Mouse (Mus musculus): ENCODE data around the gene C130050O18Rik. TPM values are rescaled to one million over a fixed set of nuclear protein-coding genes. Genes with fewer than 3 reads are reported as not detected.

C130050O18Rik gene
- total RNA-seq (2014; rRNA removed) (1.1 TPM in 1 of 2 replicates, not detected in the other), polyA plus RNA-seq (2015; fragmentation: Nextera tagmentation; extraction: Ambion mirVana) (0.34 TPM in 1 of 2 replicates, not detected in the other)

DNA sequence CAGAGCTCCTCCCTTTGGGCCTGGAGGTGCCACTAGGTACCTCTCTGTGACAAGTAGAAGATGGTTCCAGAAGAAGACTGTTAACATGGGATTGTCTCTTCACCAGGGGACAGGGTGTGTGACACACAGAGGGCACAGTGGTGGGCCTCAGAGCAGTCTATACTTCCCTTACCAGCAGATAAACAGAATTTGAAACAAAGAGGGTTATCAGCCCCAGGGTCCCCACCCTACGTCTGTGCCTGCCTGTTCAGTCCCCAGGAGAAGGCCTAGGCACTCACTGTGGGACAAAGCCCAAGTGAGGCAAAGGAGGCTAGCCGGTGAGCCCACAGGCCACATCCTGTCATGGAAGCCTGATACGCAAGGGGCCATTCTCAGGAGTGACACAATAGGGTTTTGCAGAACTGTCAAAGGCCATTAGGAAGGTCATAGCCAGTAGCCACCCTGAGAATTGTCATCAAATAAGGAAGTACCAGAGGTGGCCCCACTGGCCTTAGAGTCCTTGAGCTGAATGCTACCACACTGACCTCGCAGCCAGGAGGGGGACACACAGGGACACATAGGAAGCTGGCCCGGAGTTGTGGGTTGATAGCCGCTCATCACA lies at the start of gene C130050O18Rik:
C130050O18Rik (plus strand) TSS at position 480 of the 601 bp plus-strand sequence.
- Histone ChIP-seq H3K4me3 (ENCODE audit: low read length) (no peak within 1 kb of the TSS), H3K4me2 (ENCODE audit: low read depth, low read length) (no peak within 1 kb of the TSS), H3K27me3 (ENCODE audit: insufficient read depth, low read length) (no peaks in the 10 kb centered on the region), H3K4me1 (ENCODE audit: insufficient read depth, low read length) (0 out of 2 replicates have a peak, but pooled peaks cover 5% of the 10 kb centered on the region), H3K27ac (no peak within 1 kb of the TSS; the same call in 1 of the 2 replicates), H3K9me3 (ENCODE audit: low read length) (no peaks in the 10 kb centered on the region), H3K36me3 (ENCODE audit: insufficient read depth, low read length) (no peaks in the 10 kb centered on the region), H3K9ac (replicated peaks; ENCODE audit: low read length) (no peak within 1 kb of the TSS)
- TF ChIP-seq CTCF (IDR thresholded peaks at IDR 0.05; ENCODE audit: low read depth), result no peak
- ATAC-seq, result no peak
- DNase-seq (ENCODE audit: low spot score), result no peak
- 85% methylated on average over 6 of the region's 6 CpGs for WGBS

DNA sequence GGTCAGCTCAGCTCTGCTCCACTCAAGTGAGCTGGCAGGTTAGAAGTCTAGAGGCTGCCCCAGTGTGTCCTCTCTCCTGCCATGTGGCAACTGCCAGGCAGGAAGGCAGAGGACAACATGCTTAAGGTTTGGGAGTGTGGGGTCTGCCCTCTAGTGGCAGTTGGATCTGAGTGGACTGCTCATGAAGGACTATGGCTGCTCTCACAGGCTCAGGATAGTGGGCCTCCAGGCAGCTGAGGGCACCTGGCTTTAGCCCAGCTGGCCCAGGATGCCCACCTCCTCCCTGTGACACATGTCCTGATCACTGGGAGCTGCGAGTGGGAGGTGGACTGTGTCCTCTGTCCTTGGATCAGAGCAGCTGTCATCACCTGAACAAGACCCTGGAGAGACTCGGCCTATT lies 46.4 kb upstream of the C130050O18Rik start:
- DNase-seq (ENCODE audit: low spot score), result peak; percentile 64
- H3K4me1 ChIP-seq (ENCODE audit: insufficient read depth, low read length), result no peaks in the 10 kb centered on the region
- TF ChIP-seq CTCF (IDR thresholded peaks at IDR 0.05; ENCODE audit: low read depth), result peak; percentile 78
- no peak overlapping the region for H3K9ac ChIP-seq (replicated peaks; ENCODE audit: low read length)
- no peak overlapping the region for H3K4me3 ChIP-seq (ENCODE audit: low read length)
- H3K27me3 ChIP-seq (ENCODE audit: insufficient read depth, low read length), result no peaks in the 10 kb centered on the region
- no peaks in the 10 kb centered on the region for H3K9me3 ChIP-seq (ENCODE audit: low read length)
- H3K36me3 ChIP-seq (ENCODE audit: insufficient read depth, low read length), result no peaks in the 10 kb centered on the region
- peak; percentile 57 for ATAC-seq
- 80% methylated on average over 2 of the region's 2 CpGs for WGBS
- no peak overlapping the region for H3K4me2 ChIP-seq (ENCODE audit: low read depth, low read length)
- H3K27ac ChIP-seq, result no peak overlapping the region

DNA sequence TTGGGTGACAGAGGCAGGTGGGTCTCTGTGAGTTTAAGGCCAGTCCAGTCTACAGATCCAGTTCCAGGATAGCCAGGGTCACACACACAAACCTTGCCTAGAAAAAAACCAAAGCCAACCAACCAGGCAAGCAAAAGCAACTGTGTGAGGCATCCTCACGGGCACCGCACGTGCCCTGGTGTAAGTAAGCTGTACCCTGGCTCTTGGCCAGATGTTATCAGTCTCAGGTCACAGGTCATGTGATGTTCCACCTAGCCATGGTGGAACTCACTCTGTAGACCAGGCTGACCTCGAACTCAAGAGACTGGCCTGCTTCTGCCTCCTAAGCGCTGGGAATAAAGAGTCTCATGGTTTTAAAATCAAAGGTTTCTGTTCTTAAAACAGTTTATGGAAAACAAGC lies 45.8 kb upstream of the C130050O18Rik start:
- H3K36me3 ChIP-seq (ENCODE audit: insufficient read depth, low read length), result no peaks in the 10 kb centered on the region
- 84% methylated on average over 5 of the region's 5 CpGs for WGBS
- no peak for ATAC-seq

DNA sequence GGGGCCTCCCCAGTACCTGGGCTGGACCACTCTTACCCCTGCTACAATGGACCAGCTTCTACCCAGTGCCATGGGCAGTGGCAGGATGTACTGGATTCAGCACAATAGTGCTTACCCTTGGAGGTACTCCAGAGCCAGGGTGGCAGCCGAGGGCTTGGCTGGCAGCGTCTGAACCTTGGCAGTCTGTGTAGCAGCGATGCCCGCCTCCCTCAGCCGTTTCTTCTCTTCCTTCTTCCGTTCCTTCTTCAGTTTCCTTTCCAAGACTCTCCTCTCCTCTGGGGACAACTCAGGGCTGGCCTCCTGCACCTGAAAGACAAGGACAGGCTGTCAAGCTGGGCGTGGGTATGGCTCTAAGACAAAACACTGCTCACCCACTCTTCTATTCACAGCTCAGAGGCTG lies 41.2 kb upstream of the C130050O18Rik start:
- no peak overlapping the region for H3K9ac ChIP-seq (replicated peaks; ENCODE audit: low read length)
- no peak for DNase-seq (ENCODE audit: low spot score)
- ATAC-seq, result no peak

More for the DNA sequence above, 45.8 kb upstream of the C130050O18Rik start:
- Histone ChIP-seq H3K9me3 (ENCODE audit: low read length) (no peaks in the 10 kb centered on the region), H3K27me3 (ENCODE audit: insufficient read depth, low read length) (no peaks in the 10 kb centered on the region), H3K27ac (no peak overlapping the region), H3K9ac (replicated peaks; ENCODE audit: low read length) (no peak overlapping the region), H3K4me2 (ENCODE audit: low read depth, low read length) (no peak overlapping the region), H3K4me3 (ENCODE audit: low read length) (no peak overlapping the region), H3K4me1 (ENCODE audit: insufficient read depth, low read length) (0 out of 2 replicates have a peak, but pooled peaks cover under 1% of the 10 kb centered on the region)
- TF ChIP-seq CTCF (IDR thresholded peaks at IDR 0.05; ENCODE audit: low read depth), result no peak
- no peak for DNase-seq (ENCODE audit: low spot score)

DNA sequence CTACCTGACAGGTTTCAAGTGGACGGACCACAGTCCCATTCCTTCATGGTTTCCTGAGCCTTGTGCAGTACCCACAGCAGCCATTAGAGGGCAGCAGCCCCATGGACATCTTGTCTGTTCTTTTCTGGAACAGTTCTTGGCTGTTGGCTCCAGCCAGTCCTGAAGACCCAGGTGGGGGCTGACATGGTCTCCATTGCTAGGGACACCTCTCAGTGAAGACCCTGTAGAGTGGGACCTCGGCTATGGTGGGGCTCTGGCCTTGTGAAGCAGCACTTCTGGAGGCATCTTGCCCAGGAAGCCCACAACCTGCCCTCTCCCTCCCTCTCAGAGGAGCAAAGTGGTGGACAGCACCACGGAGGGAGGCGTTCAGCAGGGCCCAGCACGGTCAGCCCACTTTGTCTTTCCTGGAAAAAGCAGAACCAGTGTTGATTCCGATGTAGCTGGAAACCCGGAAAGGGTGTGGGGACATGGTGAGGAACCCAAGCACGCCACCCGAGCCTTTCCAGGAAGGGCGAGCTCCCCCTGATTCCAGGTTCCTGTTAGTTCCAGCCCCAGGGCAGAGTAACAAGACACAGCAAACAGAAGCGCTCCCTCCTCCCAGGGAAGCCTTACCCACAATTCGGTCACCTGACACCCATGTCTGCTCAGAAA lies 40.7 kb upstream of the C130050O18Rik start:
- H3K4me2 ChIP-seq (ENCODE audit: low read depth, low read length), result no peak overlapping the region
- DNase-seq (ENCODE audit: low spot score) (peak; percentile 92), ATAC-seq (peak; percentile 74)
- WGBS, result 36% methylated on average over 12 of the region's 12 CpGs
- 0 out of 2 replicates have a peak, but pooled peaks cover 2% of the 10 kb centered on the region for H3K4me1 ChIP-seq (ENCODE audit: insufficient read depth, low read length)
- TF ChIP-seq CTCF (IDR thresholded peaks at IDR 0.05; ENCODE audit: low read depth), result peak; percentile 99
- no peaks in the 10 kb centered on the region for H3K27me3 ChIP-seq (ENCODE audit: insufficient read depth, low read length)
- H3K4me3 ChIP-seq (ENCODE audit: low read length), result no peak overlapping the region
- no peaks in the 10 kb centered on the region for H3K9me3 ChIP-seq (ENCODE audit: low read length)
- H3K9ac ChIP-seq (replicated peaks; ENCODE audit: low read length), result no peak overlapping the region
- peak overlapping the region; percentile 65; the same call in 1 of the 2 replicates for H3K27ac ChIP-seq
- H3K36me3 ChIP-seq (ENCODE audit: insufficient read depth, low read length), result no peaks in the 10 kb centered on the region

More for the DNA sequence above, 41.2 kb upstream of the C130050O18Rik start:
- Histone ChIP-seq H3K4me3 (ENCODE audit: low read length) (no peak overlapping the region), H3K27me3 (ENCODE audit: insufficient read depth, low read length) (no peaks in the 10 kb centered on the region), H3K27ac (no peak overlapping the region; the same call in 1 of the 2 replicates), H3K4me2 (ENCODE audit: low read depth, low read length) (no peak overlapping the region), H3K4me1 (ENCODE audit: insufficient read depth, low read length) (0 out of 2 replicates have a peak, but pooled peaks cover 2% of the 10 kb centered on the region), H3K36me3 (ENCODE audit: insufficient read depth, low read length) (no peaks in the 10 kb centered on the region), H3K9me3 (ENCODE audit: low read length) (no peaks in the 10 kb centered on the region)
- 55% methylated on average over 7 of the region's 7 CpGs for WGBS
- TF ChIP-seq CTCF (IDR thresholded peaks at IDR 0.05; ENCODE audit: low read depth), result no peak

DNA sequence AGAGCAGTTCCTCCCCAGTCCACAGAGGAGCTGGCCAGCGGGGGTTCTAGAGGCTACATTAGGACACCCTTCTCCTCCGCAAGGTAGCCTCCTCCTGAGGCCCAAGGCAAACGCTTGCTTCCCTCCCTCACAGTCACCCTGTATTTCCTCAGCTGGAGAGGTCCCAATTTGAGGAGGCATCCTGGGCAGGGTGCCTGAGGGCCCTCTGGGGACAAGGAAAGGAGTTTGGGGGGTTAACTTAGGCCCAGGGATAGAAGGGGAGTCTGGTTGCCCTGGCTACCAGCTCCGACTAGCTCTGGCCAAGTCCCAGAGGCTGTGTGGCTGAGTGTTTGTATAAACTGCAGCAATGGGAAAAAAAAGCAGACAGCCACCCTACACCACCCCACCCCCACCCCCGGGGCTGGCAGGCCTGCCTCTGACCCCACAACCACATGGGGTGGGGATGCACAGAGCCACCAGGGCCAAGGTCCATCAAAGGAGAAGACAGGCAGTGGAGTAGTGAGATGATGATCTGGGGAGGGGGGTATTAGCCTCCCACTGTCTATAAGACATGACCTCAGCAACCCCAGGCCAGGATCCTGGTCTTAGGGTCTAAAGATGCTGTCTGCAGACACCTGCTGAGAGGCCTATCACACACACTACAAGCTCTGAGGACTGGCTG lies 40.0 kb upstream of the C130050O18Rik start:
- DNase-seq (ENCODE audit: low spot score) (peak; percentile 58), ATAC-seq (peak; percentile 55)
- Histone ChIP-seq H3K9ac (replicated peaks; ENCODE audit: low read length) (no peak overlapping the region), H3K4me2 (ENCODE audit: low read depth, low read length) (no peak overlapping the region), H3K4me3 (ENCODE audit: low read length) (no peak overlapping the region), H3K27ac (peak overlapping the region; percentile 65; the same call in 1 of the 2 replicates), H3K36me3 (ENCODE audit: insufficient read depth, low read length) (no peaks in the 10 kb centered on the region), H3K9me3 (ENCODE audit: low read length) (no peaks in the 10 kb centered on the region), H3K4me1 (ENCODE audit: insufficient read depth, low read length) (peaks cover 2% of the 10 kb centered on the region; the same call in 1 of the 2 replicates), H3K27me3 (ENCODE audit: insufficient read depth, low read length) (no peaks in the 10 kb centered on the region)
- TF ChIP-seq CTCF (IDR thresholded peaks at IDR 0.05; ENCODE audit: low read depth), result no peak
- WGBS, result 28% methylated on average over 5 of the region's 5 CpGs
